Mouse (Mus musculus): ENCODE measurements at regions not wholly inside any gene's neighbourhood (a gene's known extent, or its start where the extent isn't known, plus 50 kb on each side); places are given as distances from the start of the nearest gene placed in this dataset.

DNA sequence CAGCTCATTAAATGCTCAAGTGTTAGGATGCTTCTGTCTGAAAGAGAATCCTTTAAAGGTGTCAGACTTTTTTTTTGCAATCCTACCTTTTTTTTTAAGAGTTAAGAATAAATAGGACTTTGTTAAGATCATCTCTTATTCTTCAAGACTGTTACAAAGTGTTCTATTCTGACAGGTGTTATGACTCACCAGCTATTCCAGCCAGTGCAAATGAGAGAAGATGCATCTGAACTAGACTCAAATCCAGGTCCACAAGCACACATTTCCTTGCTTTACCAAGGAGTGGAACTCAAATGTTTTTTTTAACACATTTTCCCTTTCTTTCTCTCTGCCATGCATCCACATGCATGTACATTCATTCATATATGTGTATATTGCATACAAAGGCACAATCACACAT lies 98.4 kb upstream of the Atp10a start:
- no peak for DNase-seq

GRCm38 (mm10) chr7:58568807-58569206 lies 87.2 kb upstream of the Atp10a start:
- DNase-seq, result no peak

- DNase-seq, result peak; percentile 26
Observed at GRCm38 (mm10) chr7:58584241-58584820, 71.6 kb upstream of the Atp10a start.

GRCm38 (mm10) chr7:58585626-58586256 lies 70.2 kb upstream of the Atp10a start:
- DNase-seq, result no peak

DNA sequence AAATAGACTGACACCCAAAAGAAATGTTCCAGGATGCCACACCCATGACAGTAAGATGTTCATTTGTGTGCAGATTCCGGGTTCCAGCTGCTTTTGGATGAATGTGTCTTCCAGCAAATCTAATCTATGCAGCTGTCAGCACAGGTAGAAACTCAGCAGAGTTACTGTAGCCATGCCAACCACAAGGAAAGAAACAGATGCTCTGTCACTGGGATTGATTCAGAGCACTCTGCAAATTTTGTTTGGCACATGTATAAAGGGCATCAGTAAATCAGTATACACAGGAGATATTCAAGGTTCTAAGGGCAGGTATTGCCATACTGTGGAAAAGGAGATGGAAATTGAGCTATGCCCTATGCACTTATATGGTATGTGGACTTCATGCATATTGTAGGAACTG lies 60.0 kb upstream of the Atp10a start:
- no peak for DNase-seq

Data from cerebellum, adult 8-10 months (tissue).